Mouse (Mus musculus) bone marrow macrophage, adult 2 months (primary cell): ENCODE measurements around the gene Mark4.

Experiments
- CTCF ChIP-seq: IDR thresholded peaks from 2 replicates; pipeline ENCODE4 v1.5.1; 2012; ENCODE audit warnings: low read depth, mild to moderate bottlenecking, low read length, moderate library complexity
- POLR2A ChIP-seq: IDR thresholded peaks from 2 replicates; pipeline ENCODE4 v1.6.1; 2012; ENCODE audit warnings: mild to moderate bottlenecking, low read depth, low read length, borderline replicate concordance

DNA sequence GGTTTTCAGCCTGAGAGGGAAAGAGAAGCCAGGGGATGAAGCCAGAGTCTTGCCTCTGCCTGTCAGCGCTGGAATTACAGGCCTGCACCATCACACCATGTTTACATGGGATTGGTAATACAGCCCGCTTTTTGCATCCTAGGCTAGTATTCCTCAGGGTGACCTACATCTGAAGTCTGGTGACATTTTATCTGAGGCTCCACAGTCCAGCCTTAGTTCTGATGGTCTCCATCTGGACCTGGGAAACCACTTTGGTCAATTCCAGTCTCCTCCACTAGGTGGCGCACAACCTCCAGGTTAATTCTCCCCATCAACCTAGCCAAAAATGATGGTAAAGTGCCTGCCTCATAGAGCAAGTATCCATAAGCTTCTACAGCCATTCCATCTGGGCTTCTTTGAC, 15.3 kb downstream of the Mark4 start:
- TF ChIP-seq CTCF, result peak; percentile 17; the same call in 1 of the 2 replicates
- no peak for TF ChIP-seq POLR2A
